Mouse (Mus musculus): Measurements from ENCODE around the gene Ola1. TPM values are rescaled to one million over a fixed set of nuclear protein-coding genes. Genes with fewer than 3 reads are reported as not detected.

Ola1 gene
- polyA plus RNA-seq, 1 experiment from 2014 or later, result 70.5 TPM

DNA sequence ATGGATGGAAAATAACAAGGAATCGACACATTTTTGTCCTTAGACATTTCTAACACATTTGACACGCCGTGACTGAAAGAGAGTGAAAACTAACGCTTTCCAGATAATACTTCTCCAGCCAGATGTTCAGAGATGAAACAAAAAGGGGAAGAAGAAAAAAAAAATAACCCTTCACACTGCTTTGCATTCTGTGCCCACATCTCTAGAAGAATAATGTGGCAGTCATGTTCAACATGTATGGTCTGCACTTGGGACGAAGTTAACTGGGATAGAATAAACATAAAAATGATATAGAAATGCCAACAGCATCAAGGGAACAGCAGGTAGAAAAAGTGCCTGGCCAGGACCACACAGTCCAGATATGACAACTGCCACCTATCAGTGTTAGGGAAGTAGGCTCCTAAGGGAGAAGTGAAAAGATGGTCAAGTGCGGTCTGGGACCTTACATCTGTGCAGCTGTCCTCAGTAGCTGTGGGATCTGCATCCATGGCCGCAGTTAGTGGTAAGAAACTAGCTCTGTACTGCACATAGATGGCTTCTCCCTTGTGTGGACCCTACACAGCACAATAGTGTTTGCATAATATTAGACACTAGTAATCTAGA lies 149.4 kb downstream of the Ola1 start:
- H3K9ac ChIP-seq (ENCODE audit: low read depth, low read length), result no peak overlapping the region
- no peak overlapping the region for H3K4me2 ChIP-seq
- H3K4me3 ChIP-seq (ENCODE audit: low read depth, low read length), result no peak overlapping the region
- ATAC-seq (replicated peaks; ENCODE audit: insufficient number of reproducible peaks, low FRiP score, low TSS enrichment), result no peak
- 90% methylated on average over 7 of the region's 7 CpGs for WGBS (ENCODE audit: insufficient replicate concordance)
- H3K4me1 ChIP-seq (ENCODE audit: control insufficient read depth, insufficient read depth, low read length), result peaks cover 14% of the 10 kb centered on the region; the same call in 1 of the 2 replicates
- no peaks in the 10 kb centered on the region for H3K27me3 ChIP-seq (ENCODE audit: control insufficient read depth, insufficient read depth, low read length)
- no peaks in the 10 kb centered on the region for H3K9me3 ChIP-seq (replicated peaks; ENCODE audit: control insufficient read depth, low read length)
- no peaks in the 10 kb centered on the region for H3K36me3 ChIP-seq (ENCODE audit: control insufficient read depth, insufficient read depth, low read length)
- H3K27ac ChIP-seq (ENCODE audit: low read depth, low read length), result no peak overlapping the region

DNA sequence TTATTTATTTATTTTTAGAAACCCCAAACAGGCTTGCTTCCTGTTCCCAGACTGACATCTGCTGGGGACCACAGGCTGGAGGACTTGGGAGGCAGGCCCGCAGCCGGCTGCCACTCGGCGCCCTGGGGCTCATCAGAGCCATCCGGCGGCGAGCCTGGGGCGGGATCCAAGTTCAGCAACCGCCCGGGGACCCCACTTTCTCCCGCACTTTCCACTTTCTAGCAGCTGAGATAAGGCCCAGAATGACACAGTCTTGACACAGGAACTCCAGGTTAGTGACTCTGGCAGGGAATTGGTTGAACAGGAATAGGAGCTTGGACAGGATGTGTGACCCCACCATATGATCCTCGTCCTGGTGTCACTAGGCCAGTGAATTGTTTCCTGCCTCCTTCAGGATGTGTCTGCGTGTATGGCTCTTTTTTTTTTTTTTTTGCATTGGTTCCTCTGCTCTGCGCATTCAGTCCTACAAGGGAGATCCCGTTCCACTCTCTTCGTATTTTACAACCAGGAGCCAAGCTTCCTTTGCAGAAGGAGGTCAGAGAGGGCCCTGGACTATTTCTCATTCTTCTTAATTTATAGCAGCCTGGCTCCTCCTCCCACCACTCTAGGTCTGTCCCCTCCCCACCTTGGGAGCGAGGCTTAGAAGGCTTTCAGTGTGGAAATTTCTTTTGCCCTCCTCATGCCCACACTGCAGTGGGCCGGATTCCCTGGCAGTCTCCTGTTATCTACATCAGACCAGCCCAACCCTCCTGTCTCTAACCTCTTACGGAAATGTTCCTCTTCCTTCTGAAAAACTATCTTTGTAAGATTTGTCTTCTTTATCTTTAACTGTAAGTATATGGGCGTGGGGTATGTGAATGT lies 152.2 kb downstream of the Ola1 start:
- Histone ChIP-seq H3K27ac (ENCODE audit: low read depth, low read length) (0 out of 2 replicates have a peak overlapping the region, but pooled peaks have one; percentile 10), H3K36me3 (ENCODE audit: control insufficient read depth, insufficient read depth, low read length) (no peaks in the 10 kb centered on the region)
- ATAC-seq (replicated peaks; ENCODE audit: insufficient number of reproducible peaks, low FRiP score, low TSS enrichment), result peak; percentile 31; the same call in 1 of the 2 replicates

DNA sequence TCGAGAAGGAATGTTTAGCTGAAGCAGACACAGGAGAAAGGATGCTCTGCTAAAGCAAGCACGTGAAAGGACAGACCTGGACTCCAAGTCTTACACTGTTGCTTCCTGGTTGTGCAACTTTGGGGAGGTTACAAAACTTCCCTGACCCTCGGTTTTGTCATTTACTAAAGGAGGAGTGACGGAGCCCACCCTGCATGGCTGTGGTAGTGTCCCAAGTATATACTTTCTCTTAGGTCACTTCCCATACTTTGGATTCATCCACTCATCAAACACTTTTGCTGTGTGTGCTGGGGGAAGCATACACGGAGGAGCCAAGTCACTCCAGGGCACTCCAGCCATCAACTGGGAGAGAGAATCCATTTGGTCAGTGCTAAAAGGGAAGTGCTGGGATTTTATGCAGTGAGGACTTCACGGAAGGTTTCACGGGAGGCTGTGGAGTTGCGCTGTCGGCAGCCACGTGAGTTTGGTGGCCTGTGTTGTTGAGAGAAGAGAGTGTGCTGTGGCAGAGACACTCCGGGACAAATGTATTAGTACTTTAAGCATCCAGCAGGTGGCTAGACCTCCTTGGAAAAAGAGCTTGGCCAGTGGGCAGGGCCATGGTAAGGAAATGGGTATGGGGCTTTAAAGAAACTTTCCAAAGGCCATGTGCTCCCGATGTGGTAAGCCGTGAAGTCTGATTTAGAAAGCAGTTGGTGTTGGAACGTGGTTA lies 154.7 kb downstream of the Ola1 start:
- Histone ChIP-seq H3K9me3 (replicated peaks; ENCODE audit: control insufficient read depth, low read length) (no peaks in the 10 kb centered on the region), H3K27ac (ENCODE audit: low read depth, low read length) (no peak overlapping the region), H3K36me3 (ENCODE audit: control insufficient read depth, insufficient read depth, low read length) (no peaks in the 10 kb centered on the region), H3K4me2 (no peak overlapping the region), H3K4me1 (ENCODE audit: control insufficient read depth, insufficient read depth, low read length) (peaks cover 15% of the 10 kb centered on the region; the same call in 1 of the 2 replicates), H3K27me3 (ENCODE audit: control insufficient read depth, insufficient read depth, low read length) (no peaks in the 10 kb centered on the region), H3K4me3 (ENCODE audit: low read depth, low read length) (no peak overlapping the region), H3K9ac (ENCODE audit: low read depth, low read length) (no peak overlapping the region)
- WGBS (ENCODE audit: insufficient replicate concordance), result 67% methylated on average over 14 of the region's 14 CpGs
- ATAC-seq (replicated peaks; ENCODE audit: insufficient number of reproducible peaks, low FRiP score, low TSS enrichment), result no peak

More for the DNA sequence above, 152.2 kb downstream of the Ola1 start:
- Histone ChIP-seq H3K9ac (ENCODE audit: low read depth, low read length) (no peak overlapping the region), H3K27me3 (ENCODE audit: control insufficient read depth, insufficient read depth, low read length) (no peaks in the 10 kb centered on the region), H3K4me1 (ENCODE audit: control insufficient read depth, insufficient read depth, low read length) (peaks cover 14% of the 10 kb centered on the region; the same call in 1 of the 2 replicates), H3K9me3 (replicated peaks; ENCODE audit: control insufficient read depth, low read length) (no peaks in the 10 kb centered on the region), H3K4me2 (peak overlapping the region; percentile 50), H3K4me3 (ENCODE audit: low read depth, low read length) (no peak overlapping the region)
- WGBS (ENCODE audit: insufficient replicate concordance), result 23% methylated on average over 20 of the region's 20 CpGs

DNA sequence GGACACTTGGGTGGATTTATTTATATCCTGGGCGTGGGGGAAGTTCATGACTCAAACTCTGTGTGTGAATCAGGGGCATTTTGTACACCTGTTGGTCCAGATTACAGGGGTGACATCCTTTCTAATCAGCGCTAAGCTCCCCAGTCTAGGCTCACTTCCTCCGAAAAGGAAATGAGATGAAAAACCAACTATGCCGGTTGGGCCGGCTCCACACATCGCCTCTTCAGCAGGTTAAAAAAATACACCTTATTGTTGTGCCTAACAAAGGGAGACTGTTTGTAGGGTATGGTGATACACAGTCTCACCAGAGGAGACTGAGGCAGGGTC lies 158.5 kb downstream of the Ola1 start:
- no peak overlapping the region for H3K27ac ChIP-seq (ENCODE audit: low read depth, low read length)

DNA sequence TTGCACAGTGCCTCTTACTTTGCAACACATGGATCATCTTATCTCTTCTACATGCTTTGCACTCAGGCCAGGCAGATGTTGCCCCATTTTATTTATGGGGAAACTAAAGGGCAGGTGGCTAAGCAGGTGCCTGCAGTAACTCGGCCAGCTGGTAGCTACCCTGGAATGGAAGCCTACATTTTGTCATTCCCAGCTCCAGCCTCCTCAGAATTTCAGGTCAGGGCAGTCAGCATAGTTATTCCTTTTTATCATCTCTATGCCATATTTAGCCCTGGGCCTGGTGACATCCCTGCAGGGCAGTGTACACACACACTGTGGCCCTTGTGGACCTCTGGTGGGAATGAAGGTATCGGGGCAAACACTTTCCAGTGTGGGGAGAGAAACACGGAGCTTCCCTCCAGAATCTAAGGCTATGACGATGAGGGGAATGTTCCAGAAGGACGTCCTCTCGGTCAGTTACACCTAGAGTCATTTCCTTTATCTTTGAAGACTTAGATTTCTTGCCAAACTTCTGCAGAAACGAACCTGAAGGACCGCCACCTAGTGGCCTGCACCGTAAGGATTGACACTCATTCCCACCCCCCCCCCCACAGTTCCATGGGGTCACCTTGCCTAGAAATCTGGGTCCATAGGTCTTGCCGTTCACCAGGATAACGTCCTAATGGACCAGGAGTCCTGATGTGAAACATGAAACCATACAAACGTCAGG lies 159.0 kb downstream of the Ola1 start:
- Histone ChIP-seq H3K4me3 (ENCODE audit: low read depth, low read length) (0 out of 2 replicates have a peak overlapping the region, but pooled peaks have one; percentile 11), H3K9ac (ENCODE audit: low read depth, low read length) (no peak overlapping the region), H3K36me3 (ENCODE audit: control insufficient read depth, insufficient read depth, low read length) (no peaks in the 10 kb centered on the region), H3K9me3 (replicated peaks; ENCODE audit: control insufficient read depth, low read length) (no peaks in the 10 kb centered on the region), H3K4me2 (peak overlapping the region; percentile 48), H3K27ac (ENCODE audit: low read depth, low read length) (no peak overlapping the region), H3K4me1 (ENCODE audit: control insufficient read depth, insufficient read depth, low read length) (peaks cover 4% of the 10 kb centered on the region; the same call in 1 of the 2 replicates), H3K27me3 (ENCODE audit: control insufficient read depth, insufficient read depth, low read length) (no peaks in the 10 kb centered on the region)
- no peak for ATAC-seq (replicated peaks; ENCODE audit: insufficient number of reproducible peaks, low FRiP score, low TSS enrichment)
- WGBS (ENCODE audit: insufficient replicate concordance), result 22% methylated on average over 12 of the region's 12 CpGs

More for the DNA sequence above, 158.5 kb downstream of the Ola1 start:
- no peaks in the 10 kb centered on the region for H3K27me3 ChIP-seq (ENCODE audit: control insufficient read depth, insufficient read depth, low read length)
- H3K4me2 ChIP-seq, result no peak overlapping the region
- WGBS (ENCODE audit: insufficient replicate concordance), result 56% methylated on average over 6 of the region's 6 CpGs
- no peak overlapping the region for H3K4me3 ChIP-seq (ENCODE audit: low read depth, low read length)
- no peak overlapping the region for H3K9ac ChIP-seq (ENCODE audit: low read depth, low read length)
- peaks cover 4% of the 10 kb centered on the region; the same call in 1 of the 2 replicates for H3K4me1 ChIP-seq (ENCODE audit: control insufficient read depth, insufficient read depth, low read length)
- no peaks in the 10 kb centered on the region for H3K36me3 ChIP-seq (ENCODE audit: control insufficient read depth, insufficient read depth, low read length)
- no peak for ATAC-seq (replicated peaks; ENCODE audit: insufficient number of reproducible peaks, low FRiP score, low TSS enrichment)
- no peaks in the 10 kb centered on the region for H3K9me3 ChIP-seq (replicated peaks; ENCODE audit: control insufficient read depth, low read length)

DNA sequence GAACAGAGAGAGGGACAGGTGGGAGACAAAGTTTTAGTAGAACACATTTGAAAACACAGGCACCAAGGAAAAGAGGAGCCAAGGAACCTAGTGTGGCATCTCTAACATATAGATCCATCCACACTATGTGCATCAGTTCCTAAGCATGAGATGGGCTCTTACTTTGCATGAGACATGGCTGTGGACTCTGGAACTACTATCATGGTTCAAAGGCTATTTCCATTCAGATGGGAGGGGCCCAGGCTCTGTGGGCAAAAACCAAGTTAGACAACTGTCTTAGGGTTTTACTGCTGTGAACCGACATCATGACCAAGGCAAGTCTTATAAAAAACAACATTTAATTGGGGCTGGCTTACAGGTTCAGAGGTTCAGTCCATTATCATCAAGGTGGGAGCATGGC lies 160.4 kb downstream of the Ola1 start:
- no peaks in the 10 kb centered on the region for H3K27me3 ChIP-seq (ENCODE audit: control insufficient read depth, insufficient read depth, low read length)
- H3K36me3 ChIP-seq (ENCODE audit: control insufficient read depth, insufficient read depth, low read length), result no peaks in the 10 kb centered on the region
- H3K27ac ChIP-seq (ENCODE audit: low read depth, low read length), result no peak overlapping the region
- H3K4me2 ChIP-seq, result no peak overlapping the region
- H3K4me1 ChIP-seq (ENCODE audit: control insufficient read depth, insufficient read depth, low read length), result peaks cover 4% of the 10 kb centered on the region; the same call in 1 of the 2 replicates
- 92% methylated on average over 1 of the region's 1 CpGs for WGBS (ENCODE audit: insufficient replicate concordance)
- H3K9ac ChIP-seq (ENCODE audit: low read depth, low read length), result no peak overlapping the region
- ATAC-seq (replicated peaks; ENCODE audit: insufficient number of reproducible peaks, low FRiP score, low TSS enrichment), result no peak
- H3K9me3 ChIP-seq (replicated peaks; ENCODE audit: control insufficient read depth, low read length), result no peaks in the 10 kb centered on the region
- H3K4me3 ChIP-seq (ENCODE audit: low read depth, low read length), result no peak overlapping the region

DNA sequence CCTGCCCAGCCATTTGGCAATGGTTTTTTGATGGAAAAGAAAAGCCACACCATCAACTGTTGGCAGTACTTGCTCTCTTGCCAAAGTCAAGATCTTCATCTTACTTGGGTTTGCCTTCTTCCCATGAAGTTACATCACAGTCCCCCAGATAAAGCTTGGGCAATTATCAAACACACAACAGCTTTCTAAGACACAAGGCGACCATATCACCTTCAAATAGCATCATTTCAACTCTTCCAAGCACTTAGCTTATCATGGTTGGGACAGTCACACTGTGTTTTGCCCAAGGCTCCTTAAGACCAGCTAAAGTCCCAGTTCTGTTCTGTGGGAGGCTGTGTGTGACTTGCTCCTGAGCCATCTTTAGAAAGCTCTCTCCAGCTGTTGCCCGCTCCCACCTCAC lies 161.1 kb downstream of the Ola1 start:
- Histone ChIP-seq H3K9ac (ENCODE audit: low read depth, low read length) (no peak overlapping the region), H3K4me3 (ENCODE audit: low read depth, low read length) (no peak overlapping the region), H3K27me3 (ENCODE audit: control insufficient read depth, insufficient read depth, low read length) (no peaks in the 10 kb centered on the region), H3K27ac (ENCODE audit: low read depth, low read length) (no peak overlapping the region), H3K36me3 (ENCODE audit: control insufficient read depth, insufficient read depth, low read length) (no peaks in the 10 kb centered on the region), H3K4me2 (no peak overlapping the region), H3K4me1 (ENCODE audit: control insufficient read depth, insufficient read depth, low read length) (peaks cover 4% of the 10 kb centered on the region; the same call in 1 of the 2 replicates), H3K9me3 (replicated peaks; ENCODE audit: control insufficient read depth, low read length) (no peaks in the 10 kb centered on the region)
- 82% methylated on average over 2 of the region's 2 CpGs for WGBS (ENCODE audit: insufficient replicate concordance)
- ATAC-seq (replicated peaks; ENCODE audit: insufficient number of reproducible peaks, low FRiP score, low TSS enrichment), result no peak
